Mouse (Mus musculus) kidney, adult 2 months (tissue): Measurements from ENCODE around the gene Zc3h7b.

Source experiments
- CTCF ChIP-seq: fragments of 200-500 bp; conservative IDR thresholded peaks from 2 replicates; pipeline ENCODE4 v1.5.1; 2011; ENCODE audit warnings: low read depth, mild to moderate bottlenecking, control low read depth, low read length, moderate library complexity, mixed read lengths; ENCODE audit not compliant: insufficient read depth, insufficient read length
- POLR2A ChIP-seq: fragments of 200-500 bp; IDR thresholded peaks from one replicate; pipeline ENCODE4 v1.6.1; 2011; ENCODE audit warnings: low read depth, low read length, control low read depth

DNA sequence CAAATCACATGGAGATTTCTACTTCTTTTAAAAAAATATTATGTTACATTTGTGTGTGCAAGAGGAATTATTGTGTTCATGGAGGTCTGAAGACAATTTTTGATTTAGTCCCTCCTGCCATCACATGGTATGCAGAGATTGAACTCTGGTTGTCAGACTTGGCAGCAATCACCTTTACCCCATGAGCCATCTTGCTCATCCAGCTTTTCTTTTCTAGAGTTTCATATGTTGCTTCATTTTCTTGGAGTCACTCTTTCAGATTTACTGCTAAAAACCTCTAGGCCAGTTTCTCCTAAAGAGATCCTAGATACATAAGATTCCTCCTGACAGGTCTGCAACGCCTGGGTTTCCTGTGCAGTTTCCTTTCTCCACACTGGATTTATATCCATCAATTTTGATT lies 64.7 kb downstream of the Zc3h7b start:
- no peak for TF ChIP-seq POLR2A
- no peak for TF ChIP-seq CTCF
